Mouse (Mus musculus): ENCODE data around the gene Btnl1. TPM values are rescaled to one million over a fixed set of nuclear protein-coding genes. Genes with fewer than 3 reads are reported as not detected.

The Btnl1 gene
- polyA plus RNA-seq (2016; fragmentation: Nextera tagmentation; extraction: Ambion mirVana), result not detected in 2 replicates

DNA sequence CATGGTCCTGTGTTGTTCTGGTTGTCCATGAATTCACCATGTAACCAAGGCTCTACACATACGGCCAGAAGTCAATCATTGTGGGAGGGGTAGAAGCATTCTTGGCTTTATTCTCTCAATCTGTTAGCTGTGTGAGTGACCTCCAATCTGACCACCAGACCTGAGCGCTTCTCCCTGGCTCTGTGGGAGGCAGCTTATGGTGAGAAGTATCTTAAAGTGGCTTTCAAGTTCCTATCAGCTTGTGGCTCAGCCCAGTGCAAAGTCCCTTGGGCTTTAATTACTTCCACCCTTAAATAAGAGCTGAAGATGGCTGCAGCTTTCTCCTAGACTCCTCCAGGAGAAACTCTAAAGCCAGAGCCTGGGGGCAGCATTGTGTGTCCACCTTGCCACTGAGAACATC is at the start of gene Btnl1:
TSS of gene Btnl1 (plus strand) at position 286 of the 400 bp plus-strand sequence.
- Histone ChIP-seq H3K36me3 (no peaks in the 10 kb centered on the region), H3K27me3 (ENCODE audit: low read depth, poor library complexity, severe bottlenecking) (no peaks in the 10 kb centered on the region), H3K9me3 (replicated peaks) (no peaks in the 10 kb centered on the region), H3K4me1 (no peaks in the 10 kb centered on the region), H3K4me3 (no peak within 1 kb of the TSS), H3K27ac (replicated peaks) (no peak within 1 kb of the TSS)
- no peak for DNase-seq (ENCODE audit: low spot score)
- WGBS, result 80% methylated on average over 2 of the region's 2 CpGs

DNA sequence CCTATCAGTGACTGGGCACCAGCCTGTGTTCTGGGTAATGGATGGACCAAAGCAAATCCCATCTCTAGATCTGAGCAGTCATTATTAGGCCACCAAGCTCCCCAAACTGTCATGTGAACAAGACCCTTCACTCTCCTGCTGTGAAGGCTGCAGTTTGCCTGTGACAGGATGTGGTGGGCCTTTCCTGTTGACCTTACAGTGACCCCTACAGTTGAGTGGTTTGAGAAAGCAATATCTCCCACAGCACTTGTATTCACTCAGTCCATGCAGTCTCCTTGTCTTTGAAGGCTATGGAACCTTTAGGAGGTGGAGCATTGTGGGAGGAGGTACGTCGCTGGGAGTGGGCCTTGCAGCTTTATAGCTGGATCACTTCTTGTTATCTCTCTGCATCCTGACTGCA is 47.1 kb upstream of the Btnl1 start:
- Histone ChIP-seq H3K27me3 (ENCODE audit: low read depth, poor library complexity, severe bottlenecking) (no peaks in the 10 kb centered on the region), H3K4me1 (no peaks in the 10 kb centered on the region), H3K36me3 (no peaks in the 10 kb centered on the region), H3K4me3 (no peak overlapping the region), H3K27ac (replicated peaks) (no peak overlapping the region), H3K9me3 (replicated peaks) (no peaks in the 10 kb centered on the region; the same call in 1 of the 2 replicates)
- 81% methylated on average over 2 of the region's 2 CpGs for WGBS
- no peak for DNase-seq (ENCODE audit: low spot score)

DNA sequence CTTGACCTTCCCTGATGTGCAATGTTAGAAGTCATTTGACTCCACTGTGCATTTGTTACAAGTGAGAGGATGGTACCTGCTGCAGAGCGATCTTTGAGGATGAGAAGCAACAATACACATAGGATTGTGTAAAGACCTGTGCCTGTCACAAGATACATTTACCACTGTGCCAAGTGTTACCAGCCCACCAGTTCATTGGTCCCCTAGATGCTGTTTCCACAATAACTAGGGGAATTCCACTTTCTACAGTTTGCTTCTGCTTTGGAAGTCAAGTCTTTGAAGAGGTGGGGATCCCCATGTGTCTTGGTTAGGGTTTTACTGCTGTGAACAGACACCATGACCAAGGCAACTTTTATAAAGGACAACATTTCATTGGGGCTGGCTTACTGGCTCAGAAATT is 45.7 kb upstream of the Btnl1 start:
- H3K36me3 ChIP-seq, result no peaks in the 10 kb centered on the region
- DNase-seq (ENCODE audit: low spot score), result no peak
- no peaks in the 10 kb centered on the region; the same call in 1 of the 2 replicates for H3K9me3 ChIP-seq (replicated peaks)
- no peak overlapping the region for H3K27ac ChIP-seq (replicated peaks)
- H3K4me1 ChIP-seq, result no peaks in the 10 kb centered on the region
- 90% methylated on average over 1 of the region's 1 CpGs for WGBS
- H3K4me3 ChIP-seq, result no peak overlapping the region
- H3K27me3 ChIP-seq (ENCODE audit: low read depth, poor library complexity, severe bottlenecking), result no peaks in the 10 kb centered on the region

DNA sequence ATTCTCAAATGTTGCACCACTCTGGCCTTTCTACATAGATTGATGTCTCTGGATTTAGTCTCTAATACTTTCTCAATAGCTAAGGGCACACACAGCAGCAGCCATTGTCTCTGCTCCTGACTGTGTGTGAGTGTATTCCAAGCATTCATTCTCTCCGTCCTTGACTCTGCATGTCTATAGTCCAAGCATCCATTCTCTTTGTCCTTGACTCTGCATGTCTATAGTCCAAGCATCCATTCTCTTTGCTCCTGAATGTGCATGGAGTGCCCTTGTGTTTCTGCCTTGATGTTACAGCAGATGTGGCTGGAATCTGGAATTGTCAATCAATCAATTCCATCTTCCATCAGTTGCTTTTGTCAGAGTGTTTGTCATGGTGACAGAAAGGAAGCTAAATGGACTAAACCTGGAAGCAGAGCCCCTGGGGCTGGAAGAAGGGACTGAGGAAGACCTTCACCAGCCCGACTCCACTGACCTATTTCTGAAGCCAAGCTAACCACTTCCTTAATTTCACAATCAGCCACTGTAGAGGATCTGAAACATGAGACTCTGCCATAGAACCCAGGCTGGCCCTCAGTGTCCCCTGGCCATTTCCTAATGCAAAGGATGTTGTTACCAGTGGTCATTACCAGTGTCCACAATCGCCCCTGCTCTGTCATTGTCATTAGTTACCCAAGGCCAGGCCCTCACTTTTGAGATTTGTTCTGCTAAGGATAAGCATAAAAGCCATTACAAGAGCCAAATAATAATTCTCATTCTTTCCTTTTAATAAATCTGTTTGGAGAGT is 36.1 kb upstream of the Btnl1 start:
- peaks cover 7% of the 10 kb centered on the region for H3K4me1 ChIP-seq
- H3K4me3 ChIP-seq, result no peak overlapping the region
- no peak for DNase-seq (ENCODE audit: low spot score)
- 60% methylated on average over 3 of the region's 3 CpGs for WGBS
- no peaks in the 10 kb centered on the region for H3K36me3 ChIP-seq
- H3K27me3 ChIP-seq (ENCODE audit: low read depth, poor library complexity, severe bottlenecking), result no peaks in the 10 kb centered on the region
- H3K27ac ChIP-seq (replicated peaks), result no peak overlapping the region
- no peaks in the 10 kb centered on the region for H3K9me3 ChIP-seq (replicated peaks)

DNA sequence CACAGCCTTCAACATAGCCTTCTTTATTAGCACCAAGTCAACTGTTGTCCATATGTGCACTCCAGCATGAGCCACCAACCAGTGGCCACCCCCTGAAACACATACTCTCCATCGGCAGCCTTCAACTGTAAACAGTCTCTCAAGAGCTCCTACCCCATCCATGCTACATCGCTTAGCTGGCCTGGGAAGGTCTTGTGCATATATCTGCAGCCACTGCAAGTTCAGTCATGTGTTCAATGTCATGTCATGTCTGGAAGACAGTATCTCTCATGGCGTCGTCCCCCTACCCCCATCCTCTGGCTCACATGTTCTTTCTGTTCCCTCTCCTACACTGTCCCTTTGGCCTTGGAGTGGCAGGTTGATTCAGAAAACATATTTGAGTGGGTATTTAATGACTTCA is 32.0 kb upstream of the Btnl1 start:
- H3K27me3 ChIP-seq (ENCODE audit: low read depth, poor library complexity, severe bottlenecking), result no peaks in the 10 kb centered on the region
- no peaks in the 10 kb centered on the region for H3K9me3 ChIP-seq (replicated peaks)
- peaks cover 7% of the 10 kb centered on the region for H3K4me1 ChIP-seq
- WGBS, result 91% methylated on average over 4 of the region's 4 CpGs
- H3K27ac ChIP-seq (replicated peaks), result no peak overlapping the region
- no peak for DNase-seq (ENCODE audit: low spot score)
- H3K36me3 ChIP-seq, result no peaks in the 10 kb centered on the region
- H3K4me3 ChIP-seq, result no peak overlapping the region

DNA sequence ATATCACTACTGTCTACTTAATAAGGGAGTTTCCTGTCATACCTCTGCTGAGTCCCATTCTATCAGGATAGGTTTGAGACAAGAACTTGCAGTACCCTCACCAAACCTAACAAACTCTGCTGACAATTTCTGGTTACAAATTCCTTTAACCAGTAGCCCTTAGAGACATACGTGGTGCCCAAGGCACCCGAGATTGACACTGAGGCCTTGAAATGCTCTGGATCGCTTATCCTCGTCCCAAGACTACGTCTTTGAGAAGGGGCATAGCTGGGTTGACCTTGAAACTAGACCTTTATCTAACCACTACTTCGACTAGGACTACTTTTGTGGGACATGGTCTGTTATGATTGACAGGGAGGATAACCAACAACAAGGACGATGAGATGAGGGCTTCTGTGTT is 31.4 kb upstream of the Btnl1 start:
- no peaks in the 10 kb centered on the region for H3K9me3 ChIP-seq (replicated peaks)
- no peaks in the 10 kb centered on the region for H3K27me3 ChIP-seq (ENCODE audit: low read depth, poor library complexity, severe bottlenecking)
- H3K4me1 ChIP-seq, result peaks cover 6% of the 10 kb centered on the region
- H3K36me3 ChIP-seq, result no peaks in the 10 kb centered on the region
- H3K4me3 ChIP-seq, result no peak overlapping the region
- 88% methylated on average over 7 of the region's 7 CpGs for WGBS
- DNase-seq (ENCODE audit: low spot score), result no peak
- H3K27ac ChIP-seq (replicated peaks), result no peak overlapping the region

DNA sequence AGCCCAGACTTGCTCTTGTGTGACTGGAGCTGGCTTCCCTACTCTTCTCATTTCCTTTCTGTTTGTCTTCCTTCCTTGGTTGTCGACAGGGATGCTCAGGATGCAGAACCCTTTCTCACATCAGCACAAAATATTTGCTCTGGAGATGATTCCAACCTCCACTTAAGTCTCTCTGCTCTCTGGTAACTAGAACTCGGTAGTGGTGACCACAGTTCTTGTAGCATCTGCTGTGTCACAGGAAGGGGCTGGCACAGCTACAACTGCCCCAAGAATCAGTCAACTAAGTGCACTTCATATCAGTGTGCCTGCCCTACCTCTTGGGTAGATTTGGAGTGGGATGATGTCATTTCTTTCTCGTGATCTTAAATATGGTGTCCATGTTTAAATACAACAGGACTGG is 30.9 kb upstream of the Btnl1 start:
- DNase-seq (ENCODE audit: low spot score), result no peak
- Histone ChIP-seq H3K27ac (replicated peaks) (no peak overlapping the region), H3K4me1 (peaks cover under 1% of the 10 kb centered on the region; the same call in 1 of the 2 replicates), H3K27me3 (ENCODE audit: low read depth, poor library complexity, severe bottlenecking) (no peaks in the 10 kb centered on the region), H3K4me3 (no peak overlapping the region), H3K9me3 (replicated peaks) (no peaks in the 10 kb centered on the region), H3K36me3 (no peaks in the 10 kb centered on the region)
- 74% methylated on average over 3 of the region's 3 CpGs for WGBS

DNA sequence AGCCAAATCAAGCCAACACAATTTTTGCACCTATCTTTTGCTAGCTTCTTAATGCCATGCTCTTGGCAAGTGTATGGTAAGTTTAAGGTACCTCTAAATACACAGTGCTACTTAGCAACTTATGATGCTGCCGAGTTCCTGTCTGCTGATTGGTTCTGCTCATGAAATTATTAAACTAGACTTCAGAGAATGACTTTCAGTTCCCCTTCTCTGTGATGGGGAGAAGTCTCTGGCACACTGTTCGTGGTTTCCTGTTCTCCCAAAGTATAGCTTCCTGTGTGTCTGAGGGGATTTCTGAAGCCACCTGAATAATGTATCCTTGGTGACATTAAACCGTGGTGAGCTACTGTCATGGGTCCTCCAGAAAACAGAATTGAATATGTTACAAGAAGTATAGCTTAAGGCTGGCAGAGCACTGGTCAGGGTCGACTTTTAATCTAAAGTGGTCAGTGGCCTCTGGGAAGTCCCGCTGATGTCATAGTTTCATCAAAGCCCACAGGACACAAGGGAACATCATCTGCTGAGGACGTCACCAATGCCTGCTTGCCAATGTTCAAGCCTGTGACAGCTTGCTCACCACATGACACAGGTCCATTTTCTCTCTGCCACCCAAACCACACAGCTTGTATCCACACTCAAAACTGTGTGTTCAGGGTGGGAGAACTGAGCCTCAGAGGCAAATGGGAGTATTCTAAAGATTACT is 29.2 kb upstream of the Btnl1 start:
- H3K9me3 ChIP-seq (replicated peaks), result no peaks in the 10 kb centered on the region
- H3K27ac ChIP-seq (replicated peaks), result no peak overlapping the region
- no peak overlapping the region for H3K4me3 ChIP-seq
- H3K4me1 ChIP-seq, result no peaks in the 10 kb centered on the region
- no peaks in the 10 kb centered on the region for H3K36me3 ChIP-seq
- no peaks in the 10 kb centered on the region for H3K27me3 ChIP-seq (ENCODE audit: low read depth, poor library complexity, severe bottlenecking)
- 83% methylated on average over 6 of the region's 6 CpGs for WGBS
- no peak for DNase-seq (ENCODE audit: low spot score)

DNA sequence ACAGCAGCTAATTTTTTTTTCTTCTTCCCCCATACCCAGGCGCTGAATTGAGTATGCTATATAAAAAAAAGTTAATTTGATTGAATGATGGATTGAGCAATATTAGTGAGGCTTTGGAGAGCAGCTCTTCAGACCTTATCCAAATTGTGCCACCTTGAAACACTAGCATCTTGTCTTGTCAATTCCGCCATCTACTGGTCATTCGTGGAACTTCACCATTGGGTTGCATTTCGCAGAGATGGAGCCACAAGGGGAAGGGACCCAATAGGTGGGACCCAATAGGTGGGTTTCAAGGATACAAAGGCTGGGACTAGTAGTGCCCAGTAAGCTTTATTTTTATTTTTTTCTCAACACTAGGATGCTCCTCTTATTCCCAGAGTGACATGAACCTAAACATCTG is 27.5 kb upstream of the Btnl1 start:
- Histone ChIP-seq H3K27ac (replicated peaks) (no peak overlapping the region), H3K4me1 (no peaks in the 10 kb centered on the region), H3K9me3 (replicated peaks) (no peaks in the 10 kb centered on the region), H3K36me3 (no peaks in the 10 kb centered on the region), H3K4me3 (no peak overlapping the region), H3K27me3 (ENCODE audit: low read depth, poor library complexity, severe bottlenecking) (no peaks in the 10 kb centered on the region)
- WGBS, result 7% methylated on average over 4 of the region's 4 CpGs
- DNase-seq (ENCODE audit: low spot score), result peak; percentile 74

DNA sequence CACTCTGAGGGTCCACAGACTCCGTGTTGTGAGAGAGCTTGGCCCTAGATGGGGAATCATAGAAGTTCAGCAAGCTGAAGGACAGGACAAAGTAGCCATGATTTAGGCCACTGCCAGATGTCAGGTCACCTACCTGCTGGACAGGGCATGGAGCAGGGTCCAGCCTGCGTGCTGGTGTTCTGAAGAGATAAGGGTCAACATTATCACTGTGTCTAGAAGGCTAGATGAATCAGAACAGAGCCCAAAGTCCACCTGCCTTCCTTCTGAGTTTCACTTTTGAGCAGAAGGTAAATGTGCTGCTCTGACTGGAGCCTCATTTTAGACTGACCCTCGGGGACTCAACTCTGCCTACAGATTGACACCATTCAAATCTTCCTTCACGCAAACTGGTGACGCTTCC is 22.4 kb upstream of the Btnl1 start, which contains the start of gene Btnl2:
TSS of gene Btnl2 (plus strand) at position 284 of the 400 bp plus-strand sequence.
- no peak for DNase-seq (ENCODE audit: low spot score)
- no peaks in the 10 kb centered on the region for H3K27me3 ChIP-seq (ENCODE audit: low read depth, poor library complexity, severe bottlenecking)
- no peaks in the 10 kb centered on the region for H3K4me1 ChIP-seq
- H3K4me3 ChIP-seq, result no peak within 1 kb of the TSS
- WGBS, result 90% methylated on average over 5 of the region's 5 CpGs
- no peaks in the 10 kb centered on the region for H3K36me3 ChIP-seq
- H3K27ac ChIP-seq (replicated peaks), result no peak within 1 kb of the TSS
- H3K9me3 ChIP-seq (replicated peaks), result no peaks in the 10 kb centered on the region

DNA sequence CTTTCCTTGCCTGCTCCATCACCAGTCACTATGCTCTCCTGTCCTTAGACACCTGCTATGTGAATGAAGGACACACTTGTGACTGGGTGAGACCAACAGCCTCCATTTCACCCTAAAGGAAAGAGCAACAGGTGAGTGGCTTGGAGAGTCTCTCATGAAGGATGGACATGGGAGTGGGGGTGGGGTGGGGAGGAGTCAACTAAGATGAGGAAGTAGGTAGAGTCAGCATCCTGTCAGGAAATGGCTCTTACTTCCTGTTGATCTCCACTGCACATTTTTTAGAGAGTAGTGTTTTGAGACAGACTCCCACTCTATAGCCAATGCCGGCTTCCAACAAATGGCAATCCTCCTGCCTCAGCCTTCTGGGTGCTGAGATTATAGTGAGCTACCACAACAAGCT is 22.0 kb upstream of the Btnl1 start:
- Histone ChIP-seq H3K27me3 (ENCODE audit: low read depth, poor library complexity, severe bottlenecking) (no peaks in the 10 kb centered on the region), H3K27ac (replicated peaks) (no peak overlapping the region), H3K4me1 (no peaks in the 10 kb centered on the region), H3K4me3 (no peak overlapping the region), H3K36me3 (no peaks in the 10 kb centered on the region), H3K9me3 (replicated peaks) (no peaks in the 10 kb centered on the region)
- DNase-seq (ENCODE audit: low spot score), result no peak
- 91% methylated on average over 1 of the region's 1 CpGs for WGBS

DNA sequence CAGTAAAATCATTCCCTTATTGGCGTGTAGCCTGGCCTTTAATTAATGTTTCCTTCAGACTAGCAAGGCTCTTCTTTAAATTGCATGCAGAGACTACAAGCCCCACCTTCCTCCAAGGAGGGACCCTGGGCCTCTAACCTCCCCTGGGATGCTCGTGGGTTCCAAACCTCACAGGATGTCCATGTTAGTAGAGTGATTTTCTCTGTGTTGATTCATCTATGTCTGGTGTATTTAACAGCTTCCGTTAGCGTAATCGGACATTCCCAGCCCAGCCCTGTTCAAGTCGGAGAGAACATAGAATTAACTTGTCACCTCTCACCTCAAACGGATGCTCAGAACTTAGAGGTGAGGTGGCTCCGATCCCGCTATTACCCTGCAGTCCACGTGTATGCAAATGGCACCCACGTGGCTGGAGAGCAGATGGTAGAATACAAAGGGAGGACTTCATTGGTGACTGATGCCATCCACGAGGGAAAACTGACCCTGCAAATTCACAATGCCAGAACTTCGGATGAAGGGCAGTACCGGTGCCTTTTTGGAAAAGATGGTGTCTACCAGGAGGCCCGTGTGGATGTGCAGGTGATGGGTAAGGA is 13.9 kb upstream of the Btnl1 start:
- Histone ChIP-seq H3K4me1 (no peaks in the 10 kb centered on the region), H3K9me3 (replicated peaks) (no peaks in the 10 kb centered on the region), H3K27me3 (ENCODE audit: low read depth, poor library complexity, severe bottlenecking) (no peaks in the 10 kb centered on the region), H3K4me3 (no peak overlapping the region), H3K27ac (replicated peaks) (no peak overlapping the region), H3K36me3 (no peaks in the 10 kb centered on the region)
- 86% methylated on average over 15 of the region's 15 CpGs for WGBS
- DNase-seq (ENCODE audit: low spot score), result no peak

Measured in midbrain, embryonic 10.5 days (tissue).